In genomic region chr5:122524854-122525237, GRCm38 (mm10) we compare ENCODE assay signal across 11 mouse cellular contexts. TPM values are rescaled to one million over a fixed set of nuclear protein-coding genes. Genes with fewer than 3 reads are reported as not detected.
DNase-seq lines count a peak whose midpoint lies in the region; ATAC-seq and TF ChIP-seq lines count a peak whose summit lies in the region.
"Had no signal": no experiment of that assay in that cellular context is flagged by ENCODE, and none has a peak within 500 bp of the region (broad histone marks: within the 10 kb centered on the region; RNA-seq: fewer than 3 reads in every experiment).

No protein-coding gene starts in this region.

- no peaks in the 10 kb centered on the region for H3K9me3 ChIP-seq in lung, embryonic 16.5 days (ENCODE audit: control insufficient read depth, low read length)
- no peaks in the 10 kb centered on the region for H3K9me3 ChIP-seq in heart, embryonic 16.5 days (replicated peaks; ENCODE audit: control insufficient read depth, low read length)
- H3K9me3 ChIP-seq in stomach, embryonic 16.5 days (replicated peaks; ENCODE audit: control insufficient read depth, low read length) = no peaks in the 10 kb centered on the region
- H3K9me3 ChIP-seq: hindbrain, embryonic 12.5 days had no signal

- no peaks in the 10 kb centered on the region for H3K27me3 ChIP-seq in lung, embryonic 16.5 days (ENCODE audit: control insufficient read depth, insufficient read depth, low read depth, low read length)
- H3K27me3 ChIP-seq in heart, embryonic 16.5 days (ENCODE audit: control insufficient read depth, insufficient read depth, low read length) = no peaks in the 10 kb centered on the region
- H3K27me3 ChIP-seq in kidney, adult 2 months (replicated peaks; ENCODE audit: control insufficient read depth, insufficient read depth, low read length) = no peaks in the 10 kb centered on the region
- no peaks in the 10 kb centered on the region for H3K27me3 ChIP-seq in stomach, embryonic 16.5 days (ENCODE audit: control insufficient read depth, insufficient read depth, low read length)
- H3K27me3 ChIP-seq: hindbrain, embryonic 12.5 days had no signal

- no peak overlapping the region for H3K9ac ChIP-seq in lung, embryonic 16.5 days (ENCODE audit: low read length)
- peak overlapping the region; percentile 17 for H3K9ac ChIP-seq in heart, embryonic 16.5 days (ENCODE audit: low read length)
- peak overlapping the region; percentile 52 for H3K9ac ChIP-seq in stomach, embryonic 16.5 days (ENCODE audit: low read length)
- H3K9ac ChIP-seq: hindbrain, embryonic 12.5 days had no signal

- no peak overlapping the region for H3K4me3 ChIP-seq in lung, embryonic 16.5 days (ENCODE audit: low read length)
- no peak overlapping the region for H3K4me3 ChIP-seq in heart, embryonic 16.5 days (ENCODE audit: low read length)
- no peak overlapping the region for H3K4me3 ChIP-seq in kidney, adult 2 months (ENCODE audit: insufficient read depth, low read depth, low read length)
- no peak overlapping the region for H3K4me3 ChIP-seq in stomach, embryonic 16.5 days (replicated peaks; ENCODE audit: low read length)
- H3K4me3 ChIP-seq: hindbrain, embryonic 12.5 days had no signal

- no peak for DNase-seq in lung, postnatal 4 days
- peak; percentile 90 for DNase-seq in kidney, adult 2 months
- no peak for DNase-seq in right cerebral cortex, postnatal 36 days (ENCODE audit: low spot score in 2 of 2)
- no peak for DNase-seq in urinary bladder, postnatal 10 days (ENCODE audit: low spot score)
- DNase-seq: embryo, embryonic 11 days; thymus, postnatal 14 days had no signal

- no peak for TF ChIP-seq POLR2A in kidney, adult 2 months (IDR thresholded peaks at IDR 0.05; ENCODE audit: low read depth, low read length)

- H3K36me3 ChIP-seq in lung, embryonic 16.5 days (ENCODE audit: control insufficient read depth, insufficient read depth, low read length) = no peaks in the 10 kb centered on the region
- H3K36me3 ChIP-seq in heart, embryonic 16.5 days (ENCODE audit: control insufficient read depth, insufficient read depth) = no peaks in the 10 kb centered on the region
- H3K36me3 ChIP-seq in kidney, adult 2 months (ENCODE audit: control insufficient read depth, insufficient read depth, low read length) = no peaks in the 10 kb centered on the region
- H3K36me3 ChIP-seq in stomach, embryonic 16.5 days (ENCODE audit: control insufficient read depth, insufficient read depth, low read length) = no peaks in the 10 kb centered on the region
- H3K36me3 ChIP-seq: hindbrain, embryonic 12.5 days had no signal

- H3K27ac ChIP-seq in lung, embryonic 16.5 days (ENCODE audit: low read length) = 0 out of 2 replicates have a peak overlapping the region, but pooled peaks have one; percentile 49
- H3K27ac ChIP-seq in heart, embryonic 16.5 days (ENCODE audit: low read length) = peak overlapping the region; percentile 83
- H3K27ac ChIP-seq in kidney, adult 2 months (ENCODE audit: insufficient read depth, low read depth, low read length) = peak overlapping the region; percentile 93
- peak overlapping the region; percentile 78 for H3K27ac ChIP-seq in stomach, embryonic 16.5 days (ENCODE audit: low read length)
- H3K27ac ChIP-seq: hindbrain, embryonic 12.5 days had no signal

- ATAC-seq in lung, embryonic 16.5 days (ENCODE audit: low read depth) = no peak
- ATAC-seq in heart, embryonic 16.5 days (replicated peaks; ENCODE audit: extremely low read depth, insufficient read depth, low FRiP score) = no peak
- ATAC-seq in stomach, embryonic 16.5 days (ENCODE audit: insufficient read depth, low FRiP score) = peak; percentile 10; the same call in 1 of the 2 replicates
- ATAC-seq: activated CD4-positive, CD25-positive, alpha-beta regulatory T cell, adult 4 months had no signal

- H3K4me2 ChIP-seq in lung, embryonic 16.5 days (ENCODE audit: low read depth, low read length) = no peak overlapping the region
- no peak overlapping the region for H3K4me2 ChIP-seq in heart, embryonic 16.5 days (ENCODE audit: low read depth, low read length)
- H3K4me2 ChIP-seq in stomach, embryonic 16.5 days (ENCODE audit: low read depth, low read length) = no peak overlapping the region
- H3K4me2 ChIP-seq: hindbrain, embryonic 12.5 days had no signal

- no peak for TF ChIP-seq CTCF in kidney, adult 2 months (conservative IDR thresholded peaks at IDR 0.05; ENCODE audit: insufficient read depth, insufficient read length, low read depth, low read length)

- H3K4me1 ChIP-seq in lung, embryonic 16.5 days (replicated peaks; ENCODE audit: control insufficient read depth, insufficient read depth, low read length) = peaks cover 26% of the 10 kb centered on the region
- peaks cover 68% of the 10 kb centered on the region for H3K4me1 ChIP-seq in heart, embryonic 16.5 days (ENCODE audit: control insufficient read depth, insufficient read depth, low read length)
- H3K4me1 ChIP-seq in kidney, adult 2 months (ENCODE audit: control insufficient read depth, insufficient read depth, low read length) = peaks cover 53% of the 10 kb centered on the region
- H3K4me1 ChIP-seq in stomach, embryonic 16.5 days (ENCODE audit: control insufficient read depth, insufficient read depth, low read length) = peaks cover 53% of the 10 kb centered on the region

- WGBS in lung, embryonic 16.5 days = 64% methylated on average over 4 of the region's 4 CpGs
- 70% methylated on average over 4 of the region's 4 CpGs for WGBS in heart, embryonic 16.5 days
- WGBS in kidney, adult 2 months = 28% methylated on average over 4 of the region's 4 CpGs
- 42% methylated on average over 4 of the region's 4 CpGs for WGBS in stomach, embryonic 16.5 days

RNA-seq across cellular contexts. Expression of gene Atp2a2, which starts 22.8 kb away (rescaled TPM):
- polyA plus RNA-seq in lung, embryonic 16.5 days (2015; fragmentation: Nextera tagmentation; extraction: Ambion mirVana) = 28.8 TPM in 2 replicates
- 306 and 316 TPM in 2 replicates for polyA plus RNA-seq in heart, embryonic 16.5 days (2015; fragmentation: Nextera tagmentation; extraction: Ambion mirVana)
- 94.2 and 96.2 TPM in 2 replicates for polyA plus RNA-seq in kidney, adult 2 months (2012; rRNA removed)
- 25.5 and 27.3 TPM in 2 replicates for polyA plus RNA-seq in stomach, embryonic 16.5 days (2015; fragmentation: Nextera tagmentation; extraction: Ambion mirVana)
